Mouse (Mus musculus) hindbrain, postnatal 0 days (tissue): ENCODE measurements around the gene Cend1. TPM values are rescaled to one million over a fixed set of nuclear protein-coding genes. Genes with fewer than 3 reads are reported as not detected.

Experiments
- ATAC-seq: fragments of 200-750 bp; cut with Nextera tagmentation; 2 replicates; pipeline ENCODE4 v1.8.0; 2017; ENCODE audit warnings: mild to moderate bottlenecking, moderate TSS enrichment, moderate library complexity
- DNase-seq: peaks from one replicate; pipeline ENCODE4 v3.0.0-alpha.2; 2015; ENCODE audit warnings: low spot score
- H3K27ac ChIP-seq: fragments of 300-500 bp; sonication (generic); 2 replicates; pipeline ENCODE4 v1.5.1; 2014; ENCODE audit warnings: mild to moderate bottlenecking
- H3K27me3 ChIP-seq: fragments of 300-500 bp; sonication (generic); 2 replicates; pipeline ENCODE4 v1.6.1; 2014; ENCODE audit warnings: low read length, mixed read lengths; ENCODE audit not compliant: insufficient read depth
- H3K36me3 ChIP-seq: fragments of 300-500 bp; sonication (generic); 2 replicates; pipeline ENCODE4 v1.6.1; 2014; ENCODE audit warnings: low read length, mixed read lengths; ENCODE audit not compliant: insufficient read depth
- H3K4me1 ChIP-seq: fragments of 300-500 bp; sonication (generic); 2 replicates; pipeline ENCODE4 v1.6.1; 2014; ENCODE audit warnings: antibody characterized with exemption, low read length, mixed read lengths; ENCODE audit not compliant: insufficient read depth
- H3K4me2 ChIP-seq: fragments of 300-500 bp; sonication (generic); 2 replicates; pipeline ENCODE4 v1.6.1; 2014; ENCODE audit warnings: low read depth, mild to moderate bottlenecking, low read length, moderate library complexity, mixed read lengths
- H3K4me3 ChIP-seq: fragments of 300-500 bp; sonication (generic); 2 replicates; pipeline ENCODE4 v1.5.1; 2014; ENCODE audit warnings: low read length
- H3K9ac ChIP-seq: fragments of 300-500 bp; sonication (generic); replicated peaks from 2 replicates; pipeline ENCODE4 v1.6.1; 2014; ENCODE audit warnings: mild to moderate bottlenecking, low read length, moderate library complexity, mixed read lengths
- H3K9me3 ChIP-seq: fragments of 300-500 bp; sonication (generic); 2 replicates; pipeline ENCODE4 v1.6.1; 2016; ENCODE audit warnings: low read length, mixed read lengths
- CTCF ChIP-seq: IDR thresholded peaks from 2 replicates; pipeline ENCODE4 v1.5.1; 2016; ENCODE audit warnings: antibody characterized with exemption, control low read depth, low read depth
- WGBS: fragments of 180-500 bp; shearing (Covaris S2); extraction: QIAGEN DNeasy Blood & Tissue Kit; methylation state at CpG from one replicate; pipeline ENCODE4 v1.1.7; 2014; 5-methylcytosine and 5-hydroxymethylcytosine counted together
- polyA plus RNA-seq: library from polyadenylated mRNA; unstranded; fragments of >200 nt; fragmentation: Nextera tagmentation; extraction: Ambion mirVana; gene quantifications from 2 replicates; pipeline ENCODE4 v1.2.1, GENCODE M21; 2015
- total RNA-seq: library from RNA; depleted of rRNA; stranded (reverse); fragments of >200 nt; gene quantifications from 2 replicates; pipeline ENCODE4 v1.2.3, GENCODE M21; 2014

Cend1 gene
- total and polyA plus RNA-seq, 2 experiments from 2014 or later, result 246 to 255 TPM

GRCm38 (mm10) chr7:141438201-141438968, 9.1 kb upstream of the Cend1 start:
- H3K27me3 ChIP-seq, result no peaks in the 10 kb centered on the region
- H3K4me1 ChIP-seq, result peaks cover 25% of the 10 kb centered on the region
- H3K9me3 ChIP-seq, result no peaks in the 10 kb centered on the region
- H3K36me3 ChIP-seq, result no peaks in the 10 kb centered on the region
- peak overlapping the region; percentile 90; the same call in 1 of the 2 replicates for H3K4me2 ChIP-seq
- no peak for ATAC-seq
- no peak overlapping the region for H3K4me3 ChIP-seq
- DNase-seq, result no peak
- H3K9ac ChIP-seq, result peak overlapping the region; percentile 70; the same call in 1 of the 2 replicates
- WGBS, result 86% methylated on average over 12 of the region's 12 CpGs
- H3K27ac ChIP-seq, result peak overlapping the region; percentile 80; the same call in 1 of the 2 replicates
- no peak for TF ChIP-seq CTCF

GRCm38 (mm10) chr7:141437178-141438120, 8.2 kb upstream of the Cend1 start, which contains the start of gene Slc25a22:
Slc25a22 (minus strand) TSS chr7:141437892.
- peak within 1 kb of the TSS; percentile 90 for H3K4me2 ChIP-seq
- no peaks in the 10 kb centered on the region; the same call in 1 of the 2 replicates for H3K36me3 ChIP-seq
- ATAC-seq (peak; percentile 84), DNase-seq (peak; percentile 92)
- peak within 1 kb of the TSS; percentile 51 for H3K4me3 ChIP-seq
- peak within 1 kb of the TSS; percentile 80 for H3K27ac ChIP-seq
- H3K9ac ChIP-seq, result peak within 1 kb of the TSS; percentile 70
- H3K4me1 ChIP-seq, result peaks cover 27% of the 10 kb centered on the region
- H3K27me3 ChIP-seq, result no peaks in the 10 kb centered on the region
- WGBS, result 5% methylated on average over 53 of the region's 53 CpGs
- no peaks in the 10 kb centered on the region for H3K9me3 ChIP-seq
- peak; percentile 69 for TF ChIP-seq CTCF

GRCm38 (mm10) chr7:141436523-141436892, 7.2 kb upstream of the Cend1 start:
- peak overlapping the region; percentile 51 for H3K4me3 ChIP-seq
- WGBS, result 26% methylated on average over 2 of the region's 2 CpGs
- H3K4me2 ChIP-seq, result peak overlapping the region; percentile 90
- peaks cover 27% of the 10 kb centered on the region for H3K4me1 ChIP-seq
- no peaks in the 10 kb centered on the region for H3K27me3 ChIP-seq
- H3K27ac ChIP-seq, result peak overlapping the region; percentile 80
- H3K9me3 ChIP-seq, result no peaks in the 10 kb centered on the region
- no peak for DNase-seq
- H3K36me3 ChIP-seq, result peaks cover 8% of the 10 kb centered on the region; the same call in 1 of the 2 replicates
- peak overlapping the region; percentile 70; the same call in 1 of the 2 replicates for H3K9ac ChIP-seq
- TF ChIP-seq CTCF, result no peak
- ATAC-seq, result no peak

- Histone ChIP-seq H3K4me1 (peaks cover 27% of the 10 kb centered on the region), H3K27ac (peak overlapping the region; percentile 79; the same call in 1 of the 2 replicates), H3K36me3 (peaks cover 12% of the 10 kb centered on the region; the same call in 1 of the 2 replicates), H3K27me3 (no peaks in the 10 kb centered on the region), H3K9me3 (no peaks in the 10 kb centered on the region), H3K4me2 (peak overlapping the region; percentile 90), H3K4me3 (no peak overlapping the region), H3K9ac (peak overlapping the region; percentile 56; the same call in 1 of the 2 replicates)
- no peak for TF ChIP-seq CTCF
- no peak for DNase-seq
- WGBS, result 72% methylated on average over 9 of the region's 9 CpGs
- ATAC-seq, result no peak
These were observed 6.7 kb upstream of the Cend1 start for GRCm38 (mm10) chr7:141435856-141436522.

- H3K36me3 ChIP-seq, result peaks cover 16% of the 10 kb centered on the region; the same call in 1 of the 2 replicates
- no peaks in the 10 kb centered on the region for H3K9me3 ChIP-seq
- H3K9ac ChIP-seq, result peak overlapping the region; percentile 56
- H3K4me2 ChIP-seq, result peak overlapping the region; percentile 90
- peak; percentile 64 for DNase-seq
- ATAC-seq, result peak; percentile 10; the same call in 1 of the 2 replicates
- H3K27ac ChIP-seq, result peak overlapping the region; percentile 79
- 3% methylated on average over 17 of the region's 17 CpGs for WGBS
- H3K4me1 ChIP-seq, result peaks cover 27% of the 10 kb centered on the region
- H3K27me3 ChIP-seq, result no peaks in the 10 kb centered on the region
- peak overlapping the region; percentile 48 for H3K4me3 ChIP-seq
- TF ChIP-seq CTCF, result no peak
These were observed 6.0 kb upstream of the Cend1 start for GRCm38 (mm10) chr7:141435129-141435855.
